Mouse (Mus musculus): ENCODE data around the gene Cluh.

GRCm38 (mm10) chr11:74665631-74666283, 16.5 kb downstream of the Cluh start:
- TF ChIP-seq CTCF (IDR thresholded peaks at IDR 0.05; ENCODE audit: extremely low read depth, insufficient read depth, low read length) (no peak), POLR2A (IDR thresholded peaks at IDR 0.05; ENCODE audit: extremely low read depth, insufficient read depth, low read length) (no peak)

Measured in cortical plate, adult 2 months (tissue).